Mouse (Mus musculus): ENCODE data around the gene Trappc4.

- TF ChIP-seq POLR2A (IDR thresholded peaks at IDR 0.05; ENCODE audit: borderline replicate concordance, extremely low read depth, low read depth, low read length) (no peak), CTCF (IDR thresholded peaks at IDR 0.05; ENCODE audit: insufficient read depth, low read length) (no peak)
These were observed 4.9 kb upstream of the Trappc4 start for GRCm38 (mm10) chr9:44412306-44412705.

All from lung, adult 2 months (tissue).